Mouse (Mus musculus) mouse trophoblast stem cell (cell line): ENCODE results near the gene Tas2r123.

Experiments
- in situ Hi-C, 2 experiments: fragments of 300-500 bp; cut with MseI, MboI; formaldehyde crosslinking; loops; 2 replicates in 1 of 2; 3 replicates in 1 of 2; pipeline ENCODE4 v1.15.1; 2025

Gene Tas2r123

DNA sequence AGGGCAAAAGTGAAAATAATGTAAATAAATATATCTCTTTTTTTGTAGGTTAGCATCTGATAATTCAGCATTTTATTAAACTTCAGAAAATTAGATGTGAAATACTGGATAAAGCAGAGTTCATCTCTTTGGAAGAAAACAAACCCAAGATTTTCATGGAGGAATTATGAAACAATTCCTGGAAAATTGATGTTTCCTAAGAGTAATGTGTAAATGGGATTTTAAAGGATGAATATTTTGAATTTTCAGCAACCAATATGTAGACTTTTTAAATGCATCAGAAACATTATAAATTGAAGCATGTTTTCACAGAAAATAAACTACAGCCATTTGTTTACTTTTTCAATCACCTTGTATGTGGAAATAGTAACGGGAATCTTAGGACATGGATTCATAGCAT is at the start of gene Tas2r123:
Gene Tas2r123 (plus strand): TSS at position 301 of the 400 bp plus-strand sequence.
- in situ Hi-C loops, result no loop called here

DNA sequence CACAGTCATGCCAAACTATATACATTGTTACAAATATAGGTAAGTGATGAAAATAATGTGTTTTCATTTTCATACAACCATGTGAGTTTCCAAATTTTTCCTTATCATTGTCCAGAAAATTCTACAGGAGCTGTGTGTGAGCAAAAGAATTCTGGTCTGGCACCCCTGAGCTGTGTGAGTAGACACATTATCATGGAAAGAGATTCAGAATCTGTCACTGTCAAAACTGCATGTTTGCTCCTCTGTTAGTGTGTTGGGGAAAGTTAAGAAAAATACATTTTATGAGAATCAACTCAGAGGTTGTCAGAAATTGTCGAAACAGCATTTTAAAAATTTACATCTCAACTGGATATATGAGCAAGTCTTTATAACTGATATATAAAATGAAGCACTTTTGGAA is 44.4 kb upstream of the Tas2r123 start, which contains the start of gene Tas2r117:
Gene Tas2r117 (plus strand): TSS at position 301 of the 400 bp plus-strand sequence.
- in situ Hi-C loops, result no loop called here

DNA sequence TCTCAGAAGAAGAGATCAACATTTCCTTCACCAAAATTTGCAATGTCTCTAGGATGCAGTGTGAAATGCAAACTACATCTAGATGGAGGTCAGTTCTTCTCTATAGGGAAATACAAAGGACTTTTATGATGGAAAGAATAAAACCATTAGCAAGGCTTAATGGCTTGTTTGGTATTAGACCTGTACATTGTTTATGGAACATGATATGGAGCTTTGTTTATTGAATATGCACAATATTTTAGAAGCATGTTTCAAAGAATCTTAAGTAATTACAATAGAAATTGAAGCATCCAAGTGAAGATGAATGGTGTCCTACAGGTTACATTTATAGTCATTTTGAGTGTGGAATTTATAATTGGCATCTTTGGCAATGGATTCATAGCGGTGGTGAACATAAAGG is 8.2 kb downstream of the Tas2r123 start, which contains the start of gene Tas2r116:
Gene Tas2r116 (plus strand): TSS at position 301 of the 400 bp plus-strand sequence.
- in situ Hi-C loops, result no loop called here

DNA sequence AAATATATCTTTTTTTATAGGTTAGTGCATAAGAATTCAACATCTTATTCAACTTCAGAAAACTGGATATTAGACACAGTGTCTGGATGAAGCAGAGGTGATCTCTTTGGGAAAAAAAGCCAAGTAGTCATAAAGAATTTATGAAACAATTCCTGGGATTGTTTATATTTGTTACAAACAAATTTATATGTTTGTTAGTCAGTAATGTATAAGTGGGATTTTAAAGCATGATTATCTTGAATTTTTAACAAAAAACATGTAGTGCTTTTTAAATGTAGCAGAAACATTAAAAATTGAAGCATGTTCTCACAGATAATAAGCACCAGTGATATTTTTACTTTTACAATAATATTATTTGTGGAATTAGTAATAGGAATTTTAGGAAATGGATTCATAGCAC is 20.8 kb downstream of the Tas2r123 start, which contains the start of gene Tas2r110:
Gene Tas2r110 (plus strand): TSS at position 301 of the 400 bp plus-strand sequence.
- in situ Hi-C loops, result no loop called here

DNA sequence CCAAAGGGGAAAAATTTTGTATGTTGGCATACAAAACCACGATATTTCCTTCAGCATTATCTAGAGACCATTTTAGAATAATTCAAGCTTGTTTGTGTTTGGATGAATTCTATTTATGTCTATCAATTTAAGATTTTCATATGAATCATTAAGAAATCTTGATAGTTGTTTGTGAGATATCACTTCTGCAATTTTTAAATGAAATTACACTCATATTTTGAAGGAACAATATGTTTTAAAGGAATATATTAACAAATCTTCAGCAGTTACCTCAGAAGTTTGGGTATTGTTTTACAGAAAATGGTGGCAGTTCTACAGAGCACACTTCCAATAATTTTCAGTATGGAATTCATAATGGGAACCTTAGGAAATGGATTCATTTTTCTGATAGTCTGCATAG is 45.8 kb downstream of the Tas2r123 start, which contains the start of gene Tas2r113:
Gene Tas2r113 (plus strand): TSS at position 301 of the 400 bp plus-strand sequence.
- in situ Hi-C loops, result no loop called here
